Mouse (Mus musculus): Measurements from ENCODE around the gene Slc4a1ap. TPM values are rescaled to one million over a fixed set of nuclear protein-coding genes. Genes with fewer than 3 reads are reported as not detected.
"Not testable (repeated sequence)": the region's sequence is repeated elsewhere in the genome, so short reads cannot be mapped to it uniquely, and the experiment has no call there.

Slc4a1ap gene
- polyA plus RNA-seq, 1 experiment, result 26.0 TPM

GRCm38 (mm10) chr5:31585526-31585925, 58.7 kb downstream of the Slc4a1ap start:
- Histone ChIP-seq H3K27ac (ENCODE audit: insufficient read depth, low read length) (no peak overlapping the region), H3K4me3 (ENCODE audit: insufficient read depth, low read length) (no peak overlapping the region), H3K4me1 (ENCODE audit: control insufficient read depth, insufficient read depth, low read length) (peaks cover 5% of the 10 kb centered on the region)
- no peak for TF ChIP-seq POLR2A (IDR thresholded peaks at IDR 0.05; ENCODE audit: extremely low read depth, insufficient read depth, low read length)
- TF ChIP-seq CTCF (IDR thresholded peaks at IDR 0.05; ENCODE audit: extremely low read depth, insufficient read depth, low read length), result no peak

- Histone ChIP-seq H3K27ac (ENCODE audit: insufficient read depth, low read length) (no peak overlapping the region), H3K4me3 (ENCODE audit: insufficient read depth, low read length) (no peak overlapping the region), H3K4me1 (ENCODE audit: control insufficient read depth, insufficient read depth, low read length) (peaks cover 6% of the 10 kb centered on the region)
- TF ChIP-seq CTCF (IDR thresholded peaks at IDR 0.05; ENCODE audit: extremely low read depth, insufficient read depth, low read length) (no peak), POLR2A (IDR thresholded peaks at IDR 0.05; ENCODE audit: extremely low read depth, insufficient read depth, low read length) (no peak)
These were observed 61.2 kb downstream of the Slc4a1ap start for GRCm38 (mm10) chr5:31588016-31588415.

GRCm38 (mm10) chr5:31588672-31589071, 61.9 kb downstream of the Slc4a1ap start:
- not testable (repeated sequence) for H3K4me1 ChIP-seq (ENCODE audit: control insufficient read depth, insufficient read depth, low read length); H3K4me3 ChIP-seq (ENCODE audit: insufficient read depth, low read length); H3K27ac ChIP-seq (ENCODE audit: insufficient read depth, low read length)
- 0 out of 2 replicates have a peak, but pooled peaks have one; percentile 8 for TF ChIP-seq CTCF (IDR thresholded peaks at IDR 0.05; ENCODE audit: extremely low read depth, insufficient read depth, low read length)

GRCm38 (mm10) chr5:31589711-31590319, 63.0 kb downstream of the Slc4a1ap start:
- H3K27ac ChIP-seq (ENCODE audit: insufficient read depth, low read length), result peak overlapping the region; percentile 22
- H3K4me1 ChIP-seq (ENCODE audit: control insufficient read depth, insufficient read depth, low read length), result peaks cover 6% of the 10 kb centered on the region
- TF ChIP-seq POLR2A (IDR thresholded peaks at IDR 0.05; ENCODE audit: extremely low read depth, insufficient read depth, low read length), result no peak
- TF ChIP-seq CTCF (IDR thresholded peaks at IDR 0.05; ENCODE audit: extremely low read depth, insufficient read depth, low read length), result no peak
- H3K4me3 ChIP-seq (ENCODE audit: insufficient read depth, low read length), result no peak overlapping the region

- Histone ChIP-seq H3K27ac (ENCODE audit: insufficient read depth, low read length) (no peak overlapping the region), H3K4me1 (ENCODE audit: control insufficient read depth, insufficient read depth, low read length) (peaks cover 6% of the 10 kb centered on the region), H3K4me3 (ENCODE audit: insufficient read depth, low read length) (no peak overlapping the region)
These were observed 64.3 kb downstream of the Slc4a1ap start for GRCm38 (mm10) chr5:31591122-31591521.

GRCm38 (mm10) chr5:31595868-31596267, 69.1 kb downstream of the Slc4a1ap start:
- TF ChIP-seq CTCF (IDR thresholded peaks at IDR 0.05; ENCODE audit: extremely low read depth, insufficient read depth, low read length) (no peak), POLR2A (IDR thresholded peaks at IDR 0.05; ENCODE audit: extremely low read depth, insufficient read depth, low read length) (no peak)
- no peak overlapping the region for H3K27ac ChIP-seq (ENCODE audit: insufficient read depth, low read length)
- H3K4me1 ChIP-seq (ENCODE audit: control insufficient read depth, insufficient read depth, low read length), result peaks cover under 1% of the 10 kb centered on the region; the same call in 1 of the 2 replicates
- no peak overlapping the region for H3K4me3 ChIP-seq (ENCODE audit: insufficient read depth, low read length)

More at GRCm38 (mm10) chr5:31591122-31591521, 64.3 kb downstream of the Slc4a1ap start:
- no peak for TF ChIP-seq POLR2A (IDR thresholded peaks at IDR 0.05; ENCODE audit: extremely low read depth, insufficient read depth, low read length)
- no peak for TF ChIP-seq CTCF (IDR thresholded peaks at IDR 0.05; ENCODE audit: extremely low read depth, insufficient read depth, low read length)

- H3K4me1 ChIP-seq (ENCODE audit: control insufficient read depth, insufficient read depth, low read length), result no peaks in the 10 kb centered on the region; the same call in 1 of the 2 replicates
- no peak within 1 kb of the TSS for H3K27ac ChIP-seq (ENCODE audit: insufficient read depth, low read length)
- H3K4me3 ChIP-seq (ENCODE audit: insufficient read depth, low read length), result no peak within 1 kb of the TSS
- TF ChIP-seq CTCF (IDR thresholded peaks at IDR 0.05; ENCODE audit: extremely low read depth, insufficient read depth, low read length), result no peak; the same call in 1 of the 2 replicates
- no peak for TF ChIP-seq POLR2A (IDR thresholded peaks at IDR 0.05; ENCODE audit: extremely low read depth, insufficient read depth, low read length)
These were observed 70.0 kb downstream of the Slc4a1ap start, which contains the start of gene Mrpl33 for GRCm38 (mm10) chr5:31596481-31597429. Gene Mrpl33, plus strand, starts transcription at chr5:31596935.

GRCm38 (mm10) chr5:31597430-31597944, 70.7 kb downstream of the Slc4a1ap start:
- H3K4me1 ChIP-seq (ENCODE audit: control insufficient read depth, insufficient read depth, low read length), result no peaks in the 10 kb centered on the region; the same call in 1 of the 2 replicates
- H3K27ac ChIP-seq (ENCODE audit: insufficient read depth, low read length), result no peak overlapping the region
- H3K4me3 ChIP-seq (ENCODE audit: insufficient read depth, low read length), result no peak overlapping the region
- no peak for TF ChIP-seq CTCF (IDR thresholded peaks at IDR 0.05; ENCODE audit: extremely low read depth, insufficient read depth, low read length)
- no peak for TF ChIP-seq POLR2A (IDR thresholded peaks at IDR 0.05; ENCODE audit: extremely low read depth, insufficient read depth, low read length)

GRCm38 (mm10) chr5:31598121-31598520, 71.3 kb downstream of the Slc4a1ap start:
- no peaks in the 10 kb centered on the region; the same call in 1 of the 2 replicates for H3K4me1 ChIP-seq (ENCODE audit: control insufficient read depth, insufficient read depth, low read length)
- no peak for TF ChIP-seq CTCF (IDR thresholded peaks at IDR 0.05; ENCODE audit: extremely low read depth, insufficient read depth, low read length)
- TF ChIP-seq POLR2A (IDR thresholded peaks at IDR 0.05; ENCODE audit: extremely low read depth, insufficient read depth, low read length), result no peak

More at GRCm38 (mm10) chr5:31598121-31598520, 71.3 kb downstream of the Slc4a1ap start:
- H3K4me3 ChIP-seq (ENCODE audit: insufficient read depth, low read length), result no peak overlapping the region
- H3K27ac ChIP-seq (ENCODE audit: insufficient read depth, low read length), result no peak overlapping the region
